Mouse (Mus musculus) forebrain, embryonic 14.5 days (tissue): ENCODE results near the gene Appl2. TPM values are rescaled to one million over a fixed set of nuclear protein-coding genes. Genes with fewer than 3 reads are reported as not detected.

Experiments
- ATAC-seq: fragments of 200-750 bp; cut with Nextera tagmentation; 2 replicates; pipeline ENCODE4 v1.8.0; 2017; ENCODE audit warnings: mild to moderate bottlenecking, moderate library complexity
- DNase-seq: peaks from one replicate; pipeline ENCODE4 v3.0.0-alpha.2; 2015; ENCODE audit warnings: low spot score
- H3K27ac ChIP-seq: fragments of 300-500 bp; sonication (generic); 2 replicates; pipeline ENCODE4 v1.5.1; 2014; ENCODE audit warnings: low read depth, mild to moderate bottlenecking, control low read depth, low read length, moderate library complexity
- H3K27me3 ChIP-seq: fragments of 300-500 bp; sonication (generic); replicated peaks from 2 replicates; pipeline ENCODE4 v1.6.1; 2014; ENCODE audit warnings: low read length, control low read depth, mixed read lengths; ENCODE audit not compliant: control insufficient read depth, insufficient read depth
- H3K36me3 ChIP-seq: fragments of 300-500 bp; sonication (generic); 2 replicates; pipeline ENCODE4 v1.6.1; 2014; ENCODE audit warnings: low read length, control low read depth; ENCODE audit not compliant: control insufficient read depth, insufficient read depth
- H3K4me1 ChIP-seq: fragments of 300-500 bp; sonication (generic); 2 replicates; pipeline ENCODE4 v1.6.1; 2014; ENCODE audit warnings: antibody characterized with exemption, low read length, control low read depth; ENCODE audit not compliant: control insufficient read depth, insufficient read depth
- H3K4me2 ChIP-seq: fragments of 300-500 bp; sonication (generic); 2 replicates; pipeline ENCODE4 v1.6.1; 2014; ENCODE audit warnings: mild to moderate bottlenecking, control low read depth, low read length
- H3K4me3 ChIP-seq: fragments of 300-500 bp; sonication (generic); 2 replicates; pipeline ENCODE4 v1.5.1; 2014; ENCODE audit warnings: low read depth, low read length, control low read depth
- H3K9ac ChIP-seq: fragments of 300-500 bp; sonication (generic); 2 replicates; pipeline ENCODE4 v1.6.1; 2014; ENCODE audit warnings: mild to moderate bottlenecking, low read length, control low read depth, moderate library complexity
- H3K9me3 ChIP-seq: fragments of 300-500 bp; sonication (generic); replicated peaks from 2 replicates; pipeline ENCODE4 v1.6.1; 2016; ENCODE audit warnings: low read length, control low read depth, mixed read lengths; ENCODE audit not compliant: control insufficient read depth
- WGBS: fragments of 180-500 bp; shearing (Covaris S2); extraction: QIAGEN DNeasy Blood & Tissue Kit; methylation state at CpG from one replicate; pipeline ENCODE4 v1.1.7; 2014; 5-methylcytosine and 5-hydroxymethylcytosine counted together
- polyA plus RNA-seq: library from polyadenylated mRNA; unstranded; fragments of >200 nt; fragmentation: Nextera tagmentation; extraction: Ambion mirVana; gene quantifications from 2 replicates; pipeline ENCODE4 v1.2.1, GENCODE M21; 2014

Appl2 gene
- polyA plus RNA-seq, 1 experiment from 2014 or later, result 20.2 TPM

DNA sequence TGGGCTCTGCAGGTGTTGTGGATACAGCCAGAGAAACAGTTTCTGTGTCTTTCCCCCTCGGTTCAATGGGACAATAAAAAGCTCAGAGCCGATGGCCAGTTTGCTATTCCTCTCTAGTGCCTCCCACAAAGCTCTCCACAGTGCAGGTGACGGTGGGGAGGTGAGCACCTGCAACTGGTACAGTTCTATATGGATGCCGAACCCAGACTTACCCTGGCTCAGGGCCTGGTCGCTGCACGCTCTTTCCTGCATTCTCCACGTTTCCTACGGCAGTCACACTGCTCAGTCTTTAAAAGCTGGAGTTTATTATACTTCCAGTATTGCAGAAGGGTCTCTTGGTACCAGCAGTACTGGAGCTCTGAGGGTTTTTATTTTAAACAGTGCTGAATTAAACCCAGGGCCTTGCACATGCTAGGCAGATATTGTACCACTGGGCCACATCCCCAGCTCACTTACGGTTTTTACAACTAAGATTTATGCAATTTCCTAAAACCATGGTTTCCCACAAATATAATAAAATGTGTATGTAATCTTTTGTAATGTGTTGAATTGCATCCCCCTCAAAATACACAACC is 21.3 kb downstream of the Appl2 start:
- Histone ChIP-seq H3K4me3 (no peak overlapping the region), H3K36me3 (peaks cover 13% of the 10 kb centered on the region; the same call in 1 of the 2 replicates), H3K9me3 (no peaks in the 10 kb centered on the region), H3K27ac (no peak overlapping the region), H3K27me3 (no peaks in the 10 kb centered on the region), H3K9ac (no peak overlapping the region), H3K4me1 (no peaks in the 10 kb centered on the region; the same call in 1 of the 2 replicates), H3K4me2 (no peak overlapping the region)
- no peak for ATAC-seq
- WGBS, result 93% methylated on average over 9 of the region's 9 CpGs
- DNase-seq, result no peak

DNA sequence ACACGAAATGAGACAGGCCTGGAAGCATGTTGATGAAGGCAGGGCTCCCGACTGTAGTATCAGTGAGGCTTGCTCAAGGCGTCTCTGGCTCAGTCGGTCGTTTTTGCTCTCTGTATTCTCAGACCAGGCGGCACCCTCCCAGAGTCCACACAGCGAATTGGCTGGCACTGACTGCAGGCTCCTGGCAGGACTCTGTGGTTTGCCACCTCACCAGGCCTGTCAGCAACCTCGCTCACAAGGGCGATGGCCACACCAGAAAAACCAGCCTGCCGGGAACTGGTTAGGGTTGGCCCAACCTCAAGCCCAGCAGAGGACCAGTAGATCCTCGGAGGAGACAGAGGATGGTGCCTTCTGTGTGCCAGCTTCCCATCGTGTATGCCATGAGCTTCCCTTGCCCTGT is 23.7 kb downstream of the Appl2 start:
- no peak for DNase-seq
- Histone ChIP-seq H3K4me1 (no peaks in the 10 kb centered on the region), H3K27me3 (no peaks in the 10 kb centered on the region), H3K27ac (no peak overlapping the region), H3K9me3 (no peaks in the 10 kb centered on the region), H3K4me3 (no peak overlapping the region), H3K36me3 (peaks cover 15% of the 10 kb centered on the region; the same call in 1 of the 2 replicates), H3K9ac (no peak overlapping the region), H3K4me2 (no peak overlapping the region)
- no peak for ATAC-seq
- 94% methylated on average over 12 of the region's 12 CpGs for WGBS

DNA sequence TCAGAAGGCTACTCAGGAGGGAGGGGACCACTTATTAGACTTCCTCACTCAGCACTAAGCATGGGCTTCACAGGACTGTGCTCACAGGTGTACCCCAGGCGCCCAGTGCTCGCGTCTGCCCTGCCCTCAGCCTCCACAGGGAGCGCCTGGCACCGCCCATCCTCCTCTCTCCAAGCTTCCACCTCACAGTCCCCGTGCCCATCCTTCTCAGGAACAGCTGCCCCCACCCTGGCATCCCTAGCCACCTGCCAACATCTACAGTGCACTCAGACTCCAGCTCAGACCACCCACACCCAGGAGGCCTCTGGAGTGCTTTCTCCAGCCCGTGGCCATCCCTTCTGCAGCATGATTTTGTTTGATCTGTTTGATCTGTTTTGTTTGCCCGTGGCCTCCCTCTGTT is 24.5 kb downstream of the Appl2 start:
- Histone ChIP-seq H3K36me3 (peaks cover 15% of the 10 kb centered on the region; the same call in 1 of the 2 replicates), H3K27ac (no peak overlapping the region), H3K4me3 (no peak overlapping the region), H3K27me3 (no peaks in the 10 kb centered on the region), H3K4me2 (no peak overlapping the region), H3K4me1 (no peaks in the 10 kb centered on the region), H3K9me3 (no peaks in the 10 kb centered on the region), H3K9ac (no peak overlapping the region)
- 78% methylated on average over 8 of the region's 8 CpGs for WGBS
- no peak for DNase-seq
- ATAC-seq, result no peak

DNA sequence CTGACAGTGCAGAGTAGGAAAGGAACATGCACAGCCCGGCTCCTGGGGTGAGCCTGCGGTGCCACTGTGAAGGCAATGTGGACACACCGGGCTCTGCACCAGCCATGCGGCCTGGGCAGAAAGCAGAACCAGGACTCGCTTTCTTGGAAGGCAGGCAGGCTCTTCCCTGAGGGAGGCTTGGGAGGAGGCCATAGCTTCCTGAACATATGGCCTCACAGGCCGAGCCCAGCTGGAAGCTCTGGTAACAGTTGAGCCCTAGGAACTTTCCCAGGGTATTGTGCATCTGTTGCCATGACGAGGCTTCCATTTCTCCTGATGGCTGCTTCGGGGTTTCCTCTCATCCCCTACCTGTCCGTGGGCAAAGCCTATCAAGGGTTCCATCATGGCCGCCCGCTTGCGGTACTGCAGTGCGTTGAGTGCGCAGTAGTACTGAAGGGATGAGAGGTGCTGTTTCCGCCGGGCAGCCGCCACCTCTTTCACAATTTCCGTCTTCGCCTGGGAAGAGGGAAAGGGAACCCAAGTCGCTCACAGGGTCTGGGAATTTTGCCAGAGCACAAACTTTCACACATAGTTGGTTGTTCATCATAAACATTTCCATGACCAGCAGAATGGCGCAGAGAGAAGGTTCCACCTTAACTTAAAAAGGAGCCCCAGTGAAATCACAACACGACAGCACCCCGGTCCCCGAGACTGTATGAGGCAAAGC is 28.0 kb downstream of the Appl2 start:
- WGBS, result 87% methylated on average over 24 of the region's 24 CpGs
- Histone ChIP-seq H3K4me3 (no peak overlapping the region), H3K27me3 (no peaks in the 10 kb centered on the region), H3K9ac (no peak overlapping the region), H3K36me3 (peaks cover 10% of the 10 kb centered on the region), H3K9me3 (no peaks in the 10 kb centered on the region), H3K4me1 (no peaks in the 10 kb centered on the region), H3K4me2 (no peak overlapping the region), H3K27ac (no peak overlapping the region)
- ATAC-seq, result no peak
- peak; percentile 24 for DNase-seq

DNA sequence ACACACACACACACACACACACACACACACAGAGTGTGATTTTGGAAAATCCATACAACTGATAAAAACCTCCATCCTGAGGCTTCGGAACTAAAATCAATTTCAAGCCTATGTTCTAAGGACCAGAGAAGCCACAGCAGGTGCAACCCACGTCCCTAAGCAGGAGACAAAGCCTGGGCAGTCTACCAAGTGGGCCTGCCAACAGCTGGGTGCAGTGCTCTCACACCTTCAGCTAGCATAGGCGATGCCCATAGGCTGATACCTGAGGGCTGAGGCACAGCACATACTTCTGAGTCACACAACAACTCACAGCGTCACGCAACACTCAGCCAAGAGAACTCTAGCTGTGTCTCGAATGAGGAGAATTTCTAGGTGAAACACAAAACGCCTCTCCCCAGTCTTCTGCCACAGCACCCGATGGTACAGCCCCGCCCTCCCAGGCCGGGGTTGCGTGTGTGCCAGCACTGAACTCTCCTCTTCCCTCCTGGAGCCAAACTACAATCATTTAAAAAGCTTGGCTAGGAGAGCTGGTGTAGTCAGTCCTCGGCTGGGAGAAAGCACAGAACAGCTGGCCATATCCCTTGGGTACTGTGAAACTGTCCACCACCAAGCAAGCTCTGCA is 29.6 kb downstream of the Appl2 start:
- Histone ChIP-seq H3K36me3 (peaks cover 11% of the 10 kb centered on the region; the same call in 1 of the 2 replicates), H3K4me2 (no peak overlapping the region), H3K9me3 (no peaks in the 10 kb centered on the region), H3K4me3 (no peak overlapping the region), H3K27me3 (no peaks in the 10 kb centered on the region), H3K27ac (no peak overlapping the region), H3K4me1 (no peaks in the 10 kb centered on the region), H3K9ac (no peak overlapping the region)
- DNase-seq (no peak), ATAC-seq (no peak)
- WGBS, result 89% methylated on average over 12 of the region's 12 CpGs

DNA sequence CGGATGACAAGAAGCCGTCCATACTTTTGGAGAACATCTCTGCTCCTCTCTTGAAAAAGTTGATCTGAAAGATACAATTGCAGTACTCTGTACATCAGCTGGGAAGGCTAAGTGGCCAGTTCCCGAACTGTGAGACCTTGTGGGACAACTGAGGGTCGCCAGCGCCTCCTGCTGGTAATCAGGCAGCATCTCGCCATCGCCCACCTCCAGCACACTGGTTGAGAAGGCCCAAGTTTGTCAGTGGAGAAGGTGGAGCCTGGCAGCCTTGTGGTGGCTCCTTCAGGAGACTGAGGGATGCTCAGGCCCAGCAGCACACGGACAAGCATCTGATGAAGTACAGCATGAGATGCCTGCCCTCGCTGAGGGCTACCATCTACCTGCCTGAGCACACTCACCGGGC is 31.2 kb downstream of the Appl2 start:
- Histone ChIP-seq H3K27me3 (no peaks in the 10 kb centered on the region), H3K4me2 (no peak overlapping the region), H3K36me3 (peaks cover 16% of the 10 kb centered on the region; the same call in 1 of the 2 replicates), H3K4me3 (no peak overlapping the region), H3K4me1 (no peaks in the 10 kb centered on the region), H3K9ac (no peak overlapping the region), H3K9me3 (no peaks in the 10 kb centered on the region), H3K27ac (no peak overlapping the region)
- DNase-seq, result no peak
- no peak for ATAC-seq
- 52% methylated on average over 10 of the region's 10 CpGs for WGBS

DNA sequence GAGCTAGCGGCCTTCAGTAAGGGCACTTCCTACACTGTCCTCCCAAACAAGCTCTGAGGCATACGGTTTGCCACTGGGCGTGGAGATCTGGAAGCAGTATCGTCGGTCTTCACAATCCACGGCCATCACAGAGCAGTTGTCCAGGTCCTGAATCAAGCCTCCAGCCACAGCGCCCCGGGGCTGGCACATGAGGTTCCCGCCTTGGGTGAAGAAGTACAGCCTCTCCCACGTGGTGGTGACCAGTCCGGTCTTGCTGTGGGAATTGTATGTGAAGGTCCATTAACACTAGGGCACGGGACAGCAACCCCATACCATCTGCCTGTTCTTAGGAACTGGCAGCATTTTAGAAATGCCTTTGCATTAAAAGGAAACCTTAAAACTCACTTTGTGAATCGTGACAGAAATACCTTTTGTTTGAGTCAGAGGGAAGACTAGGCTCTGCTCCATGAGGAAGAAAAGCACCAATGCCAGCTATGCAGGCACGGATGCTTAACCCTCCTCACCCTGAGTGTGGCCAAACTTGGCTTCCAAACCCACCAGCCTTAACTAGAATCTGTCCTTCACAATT is 35.8 kb downstream of the Appl2 start:
- no peak overlapping the region for H3K4me3 ChIP-seq
- 92% methylated on average over 14 of the region's 14 CpGs for whole genome bisulfite sequencing
- H3K27ac ChIP-seq, result no peak overlapping the region
- no peak for ATAC-seq
- no peaks in the 10 kb centered on the region for H3K9me3 ChIP-seq
- no peak overlapping the region for H3K4me2 ChIP-seq
- H3K4me1 ChIP-seq, result no peaks in the 10 kb centered on the region
- H3K36me3 ChIP-seq, result peaks cover 52% of the 10 kb centered on the region
- no peak for DNase-seq
- H3K9ac ChIP-seq, result no peak overlapping the region
- H3K27me3 ChIP-seq, result no peaks in the 10 kb centered on the region

DNA sequence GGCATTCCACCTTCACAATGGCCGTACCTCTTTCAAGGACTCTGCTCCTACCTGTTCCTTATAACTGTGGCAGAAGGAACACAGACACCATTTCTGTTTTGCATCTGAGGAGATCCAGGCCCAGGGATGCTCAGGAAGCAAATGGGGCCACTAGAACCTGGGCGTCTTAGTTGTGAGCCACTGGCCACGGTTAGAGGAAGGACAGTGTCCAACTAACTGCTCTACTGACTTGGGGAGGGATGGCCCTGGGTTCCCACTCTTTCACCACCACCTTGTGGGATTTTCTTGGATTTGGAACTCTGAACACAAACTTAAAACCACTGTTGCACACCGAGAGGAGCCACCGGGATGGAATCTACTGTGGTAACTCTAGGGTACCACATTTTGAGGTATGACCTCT is 36.7 kb downstream of the Appl2 start:
- Histone ChIP-seq H3K4me2 (no peak overlapping the region), H3K4me3 (no peak overlapping the region), H3K27ac (no peak overlapping the region), H3K4me1 (no peaks in the 10 kb centered on the region), H3K36me3 (peaks cover 59% of the 10 kb centered on the region), H3K27me3 (no peaks in the 10 kb centered on the region), H3K9ac (no peak overlapping the region), H3K9me3 (no peaks in the 10 kb centered on the region)
- ATAC-seq (no peak), DNase-seq (no peak)
- WGBS, result 96% methylated on average over 5 of the region's 5 CpGs

DNA sequence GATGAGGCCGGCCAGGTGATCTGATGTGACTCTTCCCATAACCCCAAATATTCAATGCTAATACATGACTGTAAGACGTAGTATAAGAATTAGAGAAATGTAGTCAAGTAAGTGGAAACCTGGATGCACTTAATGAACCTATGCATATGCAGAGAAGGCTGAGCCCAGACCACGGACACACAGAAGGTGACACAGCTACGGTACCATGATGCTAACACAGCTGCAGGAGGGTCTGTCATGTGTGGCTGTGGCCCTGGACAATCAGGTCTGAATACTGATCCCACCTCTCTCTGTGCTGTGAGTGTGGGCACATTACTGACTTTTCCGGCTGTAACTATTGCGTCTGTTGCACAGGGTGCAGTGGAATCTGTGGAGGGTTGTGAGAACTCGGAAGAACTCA is 38.0 kb downstream of the Appl2 start:
- Histone ChIP-seq H3K4me2 (no peak overlapping the region), H3K36me3 (peaks cover 63% of the 10 kb centered on the region), H3K27ac (no peak overlapping the region), H3K4me1 (no peaks in the 10 kb centered on the region), H3K4me3 (no peak overlapping the region), H3K27me3 (no peaks in the 10 kb centered on the region), H3K9ac (no peak overlapping the region), H3K9me3 (no peaks in the 10 kb centered on the region)
- DNase-seq (no peak), ATAC-seq (no peak)
- WGBS, result 90% methylated on average over 7 of the region's 7 CpGs
